Mouse (Mus musculus): ENCODE data around the gene Smco4. TPM values are rescaled to one million over a fixed set of nuclear protein-coding genes. Genes with fewer than 3 reads are reported as not detected.

Smco4 gene
- polyA plus RNA-seq, 1 experiment from 2014 or later: 3.9 TPM

GRCm38 (mm10) chr9:15580176-15580575 is 86.9 kb downstream of the Smco4 start:
- Histone ChIP-seq H3K9ac (ENCODE audit: low read length) (no peak overlapping the region), H3K36me3 (ENCODE audit: control insufficient read depth, insufficient read depth, low read length) (no peaks in the 10 kb centered on the region), H3K27ac (ENCODE audit: low read length) (no peak overlapping the region), H3K27me3 (ENCODE audit: control insufficient read depth, insufficient read depth, low read length) (no peaks in the 10 kb centered on the region), H3K9me3 (replicated peaks; ENCODE audit: control insufficient read depth, low read length) (no peaks in the 10 kb centered on the region), H3K4me2 (ENCODE audit: low read depth, low read length) (no peak overlapping the region), H3K4me3 (replicated peaks; ENCODE audit: low read length) (no peak overlapping the region), H3K4me1 (ENCODE audit: control insufficient read depth, insufficient read depth, low read length) (no peaks in the 10 kb centered on the region)
- no peak for ATAC-seq (ENCODE audit: insufficient read depth, low FRiP score)
- 55% methylated on average over 6 of the region's 6 CpGs for WGBS

- no peak overlapping the region for H3K9ac ChIP-seq (ENCODE audit: low read length)
- no peaks in the 10 kb centered on the region for H3K27me3 ChIP-seq (ENCODE audit: control insufficient read depth, insufficient read depth, low read length)
These were observed 88.8 kb downstream of the Smco4 start for GRCm38 (mm10) chr9:15582026-15582425.

GRCm38 (mm10) chr9:15584209-15584608 is 91.0 kb downstream of the Smco4 start:
- H3K36me3 ChIP-seq (ENCODE audit: control insufficient read depth, insufficient read depth, low read length): no peaks in the 10 kb centered on the region
- H3K4me3 ChIP-seq (replicated peaks; ENCODE audit: low read length): no peak overlapping the region
- H3K4me2 ChIP-seq (ENCODE audit: low read depth, low read length): no peak overlapping the region
- no peak overlapping the region for H3K9ac ChIP-seq (ENCODE audit: low read length)
- H3K27me3 ChIP-seq (ENCODE audit: control insufficient read depth, insufficient read depth, low read length): no peaks in the 10 kb centered on the region
- H3K9me3 ChIP-seq (replicated peaks; ENCODE audit: control insufficient read depth, low read length): no peaks in the 10 kb centered on the region
- WGBS: 71% methylated on average over 9 of the region's 9 CpGs
- no peak overlapping the region for H3K27ac ChIP-seq (ENCODE audit: low read length)
- no peaks in the 10 kb centered on the region for H3K4me1 ChIP-seq (ENCODE audit: control insufficient read depth, insufficient read depth, low read length)
- ATAC-seq (ENCODE audit: insufficient read depth, low FRiP score): no peak

More at GRCm38 (mm10) chr9:15582026-15582425, 88.8 kb downstream of the Smco4 start:
- Histone ChIP-seq H3K4me2 (ENCODE audit: low read depth, low read length) (no peak overlapping the region), H3K36me3 (ENCODE audit: control insufficient read depth, insufficient read depth, low read length) (no peaks in the 10 kb centered on the region), H3K9me3 (replicated peaks; ENCODE audit: control insufficient read depth, low read length) (no peaks in the 10 kb centered on the region), H3K4me1 (ENCODE audit: control insufficient read depth, insufficient read depth, low read length) (no peaks in the 10 kb centered on the region), H3K4me3 (replicated peaks; ENCODE audit: low read length) (no peak overlapping the region), H3K27ac (ENCODE audit: low read length) (no peak overlapping the region)
- WGBS: 95% methylated on average over 5 of the region's 5 CpGs
- no peak for ATAC-seq (ENCODE audit: insufficient read depth, low FRiP score)

- 91% methylated on average over 1 of the region's 1 CpGs for WGBS
- Histone ChIP-seq H3K27me3 (ENCODE audit: control insufficient read depth, insufficient read depth, low read length) (no peaks in the 10 kb centered on the region), H3K4me3 (replicated peaks; ENCODE audit: low read length) (no peak overlapping the region), H3K36me3 (ENCODE audit: control insufficient read depth, insufficient read depth, low read length) (no peaks in the 10 kb centered on the region), H3K9me3 (replicated peaks; ENCODE audit: control insufficient read depth, low read length) (no peaks in the 10 kb centered on the region), H3K9ac (ENCODE audit: low read length) (no peak overlapping the region), H3K4me1 (ENCODE audit: control insufficient read depth, insufficient read depth, low read length) (no peaks in the 10 kb centered on the region), H3K27ac (ENCODE audit: low read length) (no peak overlapping the region), H3K4me2 (ENCODE audit: low read depth, low read length) (no peak overlapping the region)
- ATAC-seq (ENCODE audit: insufficient read depth, low FRiP score): no peak
These were observed 92.7 kb downstream of the Smco4 start for GRCm38 (mm10) chr9:15585956-15586355.

- no peak for ATAC-seq (ENCODE audit: insufficient read depth, low FRiP score)
- WGBS: 44% methylated on average over 6 of the region's 6 CpGs
- H3K9ac ChIP-seq (ENCODE audit: low read length): no peak overlapping the region
- H3K4me1 ChIP-seq (ENCODE audit: control insufficient read depth, insufficient read depth, low read length): no peaks in the 10 kb centered on the region
- no peak overlapping the region for H3K27ac ChIP-seq (ENCODE audit: low read length)
- H3K9me3 ChIP-seq (replicated peaks; ENCODE audit: control insufficient read depth, low read length): no peaks in the 10 kb centered on the region
- no peaks in the 10 kb centered on the region for H3K27me3 ChIP-seq (ENCODE audit: control insufficient read depth, insufficient read depth, low read length)
- no peaks in the 10 kb centered on the region for H3K36me3 ChIP-seq (ENCODE audit: control insufficient read depth, insufficient read depth, low read length)
- no peak overlapping the region for H3K4me3 ChIP-seq (replicated peaks; ENCODE audit: low read length)
- no peak overlapping the region for H3K4me2 ChIP-seq (ENCODE audit: low read depth, low read length)
These were observed 94.1 kb downstream of the Smco4 start for GRCm38 (mm10) chr9:15587157-15587854.

GRCm38 (mm10) chr9:15594148-15594547 is 100.9 kb downstream of the Smco4 start:
- H3K27me3 ChIP-seq (ENCODE audit: control insufficient read depth, insufficient read depth, low read length): no peaks in the 10 kb centered on the region
- no peak overlapping the region for H3K4me2 ChIP-seq (ENCODE audit: low read depth, low read length)
- H3K4me3 ChIP-seq (replicated peaks; ENCODE audit: low read length): no peak overlapping the region
- H3K9ac ChIP-seq (ENCODE audit: low read length): no peak overlapping the region
- H3K4me1 ChIP-seq (ENCODE audit: control insufficient read depth, insufficient read depth, low read length): no peaks in the 10 kb centered on the region
- H3K27ac ChIP-seq (ENCODE audit: low read length): no peak overlapping the region
- no peaks in the 10 kb centered on the region for H3K36me3 ChIP-seq (ENCODE audit: control insufficient read depth, insufficient read depth, low read length)
- no peak for ATAC-seq (ENCODE audit: insufficient read depth, low FRiP score)
- no peaks in the 10 kb centered on the region for H3K9me3 ChIP-seq (replicated peaks; ENCODE audit: control insufficient read depth, low read length)
- 75% methylated on average over 4 of the region's 4 CpGs for WGBS

Other genes starting within 250 kb of the Smco4 start
- gene Med17, start 213.5 kb upstream of the Smco4 start, polyA plus RNA-seq (2015; fragmentation: Nextera tagmentation; extraction: Ambion mirVana): 24.8 and 26.8 TPM in 2 replicates
- 55.2 and 70.1 TPM in 2 replicates for gene Taf1d, start 187.2 kb upstream of the Smco4 start, polyA plus RNA-seq (2015; fragmentation: Nextera tagmentation; extraction: Ambion mirVana)
- gene 4931406C07Rik, start 187.0 kb upstream of the Smco4 start, polyA plus RNA-seq (2015; fragmentation: Nextera tagmentation; extraction: Ambion mirVana): 8.9 and 9.0 TPM in 2 replicates
- gene Cep295, start 135.6 kb upstream of the Smco4 start, polyA plus RNA-seq (2015; fragmentation: Nextera tagmentation; extraction: Ambion mirVana): 13.3 and 13.6 TPM in 2 replicates
- gene Deup1, start 134.5 kb downstream of the Smco4 start, polyA plus RNA-seq (2015; fragmentation: Nextera tagmentation; extraction: Ambion mirVana): 0.31 and 0.79 TPM in 2 replicates
- gene Slc36a4, start 216.3 kb downstream of the Smco4 start, polyA plus RNA-seq (2015; fragmentation: Nextera tagmentation; extraction: Ambion mirVana): 10.6 and 11.8 TPM in 2 replicates